Mouse (Mus musculus): Measurements from ENCODE around the gene Dpp6. TPM values are rescaled to one million over a fixed set of nuclear protein-coding genes. Genes with fewer than 3 reads are reported as not detected.
"Not testable (repeated sequence)": the region's sequence is repeated elsewhere in the genome, so short reads cannot be mapped to it uniquely, and the experiment has no call there.

The Dpp6 gene
- polyA plus RNA-seq, 1 experiment from 2014 or later = 26.7 TPM

DNA sequence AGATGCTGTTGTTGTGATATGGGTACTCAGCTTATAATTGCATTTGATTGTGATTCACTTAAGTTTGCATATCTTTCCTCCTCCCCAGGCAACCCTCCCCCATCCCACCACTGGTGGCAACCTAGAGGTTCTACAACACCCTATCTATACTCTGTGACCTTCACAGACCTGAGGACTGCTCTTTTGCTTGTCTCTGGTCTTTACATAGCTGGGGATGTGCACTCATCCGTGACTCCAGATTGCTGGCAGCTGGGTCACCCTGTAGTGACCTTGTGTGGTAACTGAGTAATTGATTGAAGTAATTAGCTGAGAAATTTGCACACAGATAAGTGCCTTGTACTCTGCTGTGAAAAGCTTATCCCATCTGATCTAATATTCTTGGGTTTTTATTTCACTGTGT is 669.1 kb downstream of the Dpp6 start:
- WGBS = 43% methylated on average over 1 of the region's 1 CpGs
- ATAC-seq (no peak), DNase-seq (ENCODE audit: low spot score) (no peak)
- no peaks in the 10 kb centered on the region for H3K27me3 ChIP-seq (replicated peaks; ENCODE audit: control insufficient read depth, insufficient read depth, low read length)
- H3K4me2 ChIP-seq (ENCODE audit: low read length) = no peak overlapping the region
- no peak overlapping the region for H3K4me3 ChIP-seq (ENCODE audit: low read depth, low read length)
- H3K9ac ChIP-seq (ENCODE audit: low read length) = no peak overlapping the region
- H3K9me3 ChIP-seq (replicated peaks; ENCODE audit: control insufficient read depth, low read length) = no peaks in the 10 kb centered on the region
- no peaks in the 10 kb centered on the region for H3K4me1 ChIP-seq (ENCODE audit: control insufficient read depth, insufficient read depth, low read length)
- H3K27ac ChIP-seq (ENCODE audit: low read depth, low read length) = no peak overlapping the region
- H3K36me3 ChIP-seq (ENCODE audit: control insufficient read depth, insufficient read depth, low read length) = no peaks in the 10 kb centered on the region

- 80% methylated on average over 4 of the region's 4 CpGs for WGBS
- Histone ChIP-seq H3K4me1 (ENCODE audit: control insufficient read depth, insufficient read depth, low read length) (no peaks in the 10 kb centered on the region), H3K27ac (ENCODE audit: low read depth, low read length) (no peak overlapping the region), H3K9ac (ENCODE audit: low read length) (no peak overlapping the region), H3K36me3 (ENCODE audit: control insufficient read depth, insufficient read depth, low read length) (no peaks in the 10 kb centered on the region), H3K4me3 (ENCODE audit: low read depth, low read length) (no peak overlapping the region), H3K27me3 (replicated peaks; ENCODE audit: control insufficient read depth, insufficient read depth, low read length) (no peaks in the 10 kb centered on the region), H3K4me2 (ENCODE audit: low read length) (no peak overlapping the region), H3K9me3 (replicated peaks; ENCODE audit: control insufficient read depth, low read length) (no peaks in the 10 kb centered on the region)
- DNase-seq (ENCODE audit: low spot score) (peak; percentile 11), ATAC-seq (peak; percentile 32; the same call in 1 of the 2 replicates)
Measured at GRCm38 (mm10) chr5:27490942-27491341, 673.9 kb downstream of the Dpp6 start.

GRCm38 (mm10) chr5:27501338-27501737 is 684.3 kb downstream of the Dpp6 start, which contains the start of gene Speer4b:
TSS of gene Speer4b (minus strand) at chr5:27501438.
- not testable (repeated sequence) for H3K4me1 ChIP-seq (ENCODE audit: control insufficient read depth, insufficient read depth, low read length); H3K36me3 ChIP-seq (ENCODE audit: control insufficient read depth, insufficient read depth, low read length); DNase-seq (ENCODE audit: low spot score); H3K27ac ChIP-seq (ENCODE audit: low read depth, low read length); H3K27me3 ChIP-seq (replicated peaks; ENCODE audit: control insufficient read depth, insufficient read depth, low read length); H3K9ac ChIP-seq (ENCODE audit: low read length); ATAC-seq; H3K4me2 ChIP-seq (ENCODE audit: low read length); H3K4me3 ChIP-seq (ENCODE audit: low read depth, low read length); H3K9me3 ChIP-seq (replicated peaks; ENCODE audit: control insufficient read depth, low read length)
- WGBS = 62% methylated on average over 1 of the region's 1 CpGs

DNA sequence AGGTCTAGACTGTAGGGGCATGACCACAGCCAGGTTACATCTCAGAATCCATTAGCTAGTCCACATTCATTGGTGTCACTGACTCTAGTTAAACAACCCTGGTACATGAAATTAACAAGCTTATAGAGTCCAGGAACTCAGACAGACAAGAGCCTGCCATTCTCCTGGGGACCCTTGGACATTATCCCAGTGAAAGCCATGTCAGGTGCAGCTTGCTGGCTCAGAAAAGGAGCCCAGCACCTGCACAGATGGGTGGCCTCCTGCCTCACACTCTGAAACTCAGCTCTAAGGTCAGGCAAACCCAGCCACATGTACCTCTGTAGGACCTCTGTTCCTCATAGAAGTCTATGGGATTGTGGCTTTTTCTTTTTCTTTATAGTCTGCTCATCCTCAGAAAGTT is 701.7 kb downstream of the Dpp6 start:
- Histone ChIP-seq H3K27me3 (replicated peaks; ENCODE audit: control insufficient read depth, insufficient read depth, low read length) (no peaks in the 10 kb centered on the region), H3K36me3 (ENCODE audit: control insufficient read depth, insufficient read depth, low read length) (no peaks in the 10 kb centered on the region), H3K4me1 (ENCODE audit: control insufficient read depth, insufficient read depth, low read length) (no peaks in the 10 kb centered on the region), H3K9me3 (replicated peaks; ENCODE audit: control insufficient read depth, low read length) (no peaks in the 10 kb centered on the region), H3K27ac (ENCODE audit: low read depth, low read length) (no peak overlapping the region), H3K9ac (ENCODE audit: low read length) (no peak overlapping the region), H3K4me2 (ENCODE audit: low read length) (no peak overlapping the region), H3K4me3 (ENCODE audit: low read depth, low read length) (no peak overlapping the region)
- ATAC-seq (no peak), DNase-seq (ENCODE audit: low spot score) (no peak)

DNA sequence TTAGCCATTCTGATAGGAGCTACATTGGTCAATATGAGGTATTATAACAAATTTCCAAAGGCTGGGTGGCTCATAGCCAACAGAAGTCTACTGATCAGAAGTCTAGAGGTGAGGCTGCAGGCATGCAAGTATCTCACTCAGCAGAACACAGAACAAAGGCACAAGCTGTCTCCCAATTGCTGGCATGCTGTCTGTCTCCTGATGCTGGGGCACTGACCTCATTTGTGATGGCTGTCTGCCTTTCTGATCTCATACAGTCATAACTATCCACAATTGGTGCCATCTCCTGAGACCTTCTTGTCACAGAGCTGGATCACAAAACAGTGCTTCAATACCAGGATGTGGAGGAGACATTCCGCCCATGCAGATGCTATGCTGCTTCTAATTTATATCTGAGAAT is 709.9 kb downstream of the Dpp6 start:
- Histone ChIP-seq H3K4me2 (ENCODE audit: low read length) (no peak overlapping the region), H3K36me3 (ENCODE audit: control insufficient read depth, insufficient read depth, low read length) (no peaks in the 10 kb centered on the region), H3K9me3 (replicated peaks; ENCODE audit: control insufficient read depth, low read length) (no peaks in the 10 kb centered on the region), H3K9ac (ENCODE audit: low read length) (no peak overlapping the region), H3K4me1 (ENCODE audit: control insufficient read depth, insufficient read depth, low read length) (no peaks in the 10 kb centered on the region), H3K4me3 (ENCODE audit: low read depth, low read length) (no peak overlapping the region), H3K27ac (ENCODE audit: low read depth, low read length) (no peak overlapping the region), H3K27me3 (replicated peaks; ENCODE audit: control insufficient read depth, insufficient read depth, low read length) (no peaks in the 10 kb centered on the region)
- DNase-seq (ENCODE audit: low spot score) (no peak), ATAC-seq (no peak)
- WGBS = 82% methylated on average over 1 of the region's 1 CpGs

DNA sequence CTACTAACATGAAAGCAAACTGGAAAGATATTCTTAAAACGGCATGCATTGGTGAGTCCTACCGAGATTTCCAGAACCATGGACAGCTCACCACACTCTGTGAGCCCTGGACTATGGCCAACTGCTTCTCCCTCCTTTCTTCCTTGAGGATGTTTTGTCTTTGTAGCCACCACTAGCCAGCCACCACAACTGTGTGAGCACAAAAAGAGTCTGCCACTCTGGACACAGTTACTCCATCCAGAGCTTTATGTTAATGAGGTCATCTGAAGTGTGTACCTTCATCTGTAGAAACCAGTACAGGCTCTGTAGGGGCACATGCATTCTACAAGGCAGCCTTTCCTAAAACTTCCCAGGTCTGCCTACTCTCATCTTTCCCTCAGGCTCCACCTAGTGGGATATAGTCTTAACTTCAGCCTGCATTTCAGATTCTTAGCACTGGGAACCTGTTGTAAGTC is 727.8 kb downstream of the Dpp6 start:
- Histone ChIP-seq H3K4me3 (ENCODE audit: low read depth, low read length) (no peak overlapping the region), H3K4me2 (ENCODE audit: low read length) (no peak overlapping the region), H3K9ac (ENCODE audit: low read length) (no peak overlapping the region), H3K27ac (ENCODE audit: low read depth, low read length) (no peak overlapping the region), H3K9me3 (replicated peaks; ENCODE audit: control insufficient read depth, low read length) (no peaks in the 10 kb centered on the region), H3K4me1 (ENCODE audit: control insufficient read depth, insufficient read depth, low read length) (no peaks in the 10 kb centered on the region), H3K27me3 (replicated peaks; ENCODE audit: control insufficient read depth, insufficient read depth, low read length) (no peaks in the 10 kb centered on the region), H3K36me3 (ENCODE audit: control insufficient read depth, insufficient read depth, low read length) (no peaks in the 10 kb centered on the region)
- peak; percentile 68; the same call in 1 of the 2 replicates for ATAC-seq
- WGBS = 18% methylated on average over 2 of the region's 2 CpGs
- peak; percentile 73 for DNase-seq (ENCODE audit: low spot score)

DNA sequence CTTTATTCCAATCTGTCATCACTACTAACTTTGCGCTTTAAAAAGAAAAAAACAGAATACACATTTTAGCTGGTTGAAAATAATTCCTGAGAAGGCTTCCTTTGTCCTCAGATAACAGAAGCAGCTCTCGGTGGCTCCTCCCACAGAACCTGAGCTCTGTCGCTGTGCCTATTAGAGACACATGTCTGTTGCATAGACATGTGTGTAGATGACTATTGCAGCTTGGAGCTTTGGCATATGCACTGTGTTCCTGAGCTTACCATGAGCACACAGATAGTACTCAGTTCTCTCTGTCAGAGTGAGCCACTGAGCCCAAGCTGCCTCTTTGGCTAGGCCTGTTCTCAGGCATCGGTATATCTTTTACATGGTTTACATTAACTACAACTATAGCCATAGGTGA is 732.3 kb downstream of the Dpp6 start:
- no peaks in the 10 kb centered on the region for H3K9me3 ChIP-seq (replicated peaks; ENCODE audit: control insufficient read depth, low read length)
- DNase-seq (ENCODE audit: low spot score) (no peak), ATAC-seq (no peak)
- 88% methylated on average over 4 of the region's 4 CpGs for WGBS
- H3K27ac ChIP-seq (ENCODE audit: low read depth, low read length) = no peak overlapping the region
- H3K9ac ChIP-seq (ENCODE audit: low read length) = no peak overlapping the region
- no peak overlapping the region for H3K4me2 ChIP-seq (ENCODE audit: low read length)
- no peaks in the 10 kb centered on the region for H3K36me3 ChIP-seq (ENCODE audit: control insufficient read depth, insufficient read depth, low read length)
- no peaks in the 10 kb centered on the region for H3K27me3 ChIP-seq (replicated peaks; ENCODE audit: control insufficient read depth, insufficient read depth, low read length)
- H3K4me1 ChIP-seq (ENCODE audit: control insufficient read depth, insufficient read depth, low read length) = no peaks in the 10 kb centered on the region
- H3K4me3 ChIP-seq (ENCODE audit: low read depth, low read length) = no peak overlapping the region

- H3K4me2 ChIP-seq (ENCODE audit: low read length) = no peak overlapping the region
- WGBS = 85% methylated on average over 7 of the region's 7 CpGs
- H3K27me3 ChIP-seq (replicated peaks; ENCODE audit: control insufficient read depth, insufficient read depth, low read length) = no peaks in the 10 kb centered on the region
- no peaks in the 10 kb centered on the region for H3K36me3 ChIP-seq (ENCODE audit: control insufficient read depth, insufficient read depth, low read length)
- no peak overlapping the region for H3K9ac ChIP-seq (ENCODE audit: low read length)
- H3K9me3 ChIP-seq (replicated peaks; ENCODE audit: control insufficient read depth, low read length) = no peaks in the 10 kb centered on the region
- ATAC-seq (no peak), DNase-seq (ENCODE audit: low spot score) (peak; percentile 5)
- H3K4me3 ChIP-seq (ENCODE audit: low read depth, low read length) = no peak overlapping the region
- no peaks in the 10 kb centered on the region for H3K4me1 ChIP-seq (ENCODE audit: control insufficient read depth, insufficient read depth, low read length)
- no peak overlapping the region for H3K27ac ChIP-seq (ENCODE audit: low read depth, low read length)
Measured at GRCm38 (mm10) chr5:27565700-27566099, 748.7 kb downstream of the Dpp6 start.

- Histone ChIP-seq H3K27me3 (replicated peaks; ENCODE audit: control insufficient read depth, insufficient read depth, low read length) (no peaks in the 10 kb centered on the region), H3K9ac (ENCODE audit: low read length) (no peak overlapping the region), H3K4me3 (ENCODE audit: low read depth, low read length) (no peak overlapping the region), H3K9me3 (replicated peaks; ENCODE audit: control insufficient read depth, low read length) (no peaks in the 10 kb centered on the region), H3K4me2 (ENCODE audit: low read length) (no peak overlapping the region), H3K27ac (ENCODE audit: low read depth, low read length) (no peak overlapping the region), H3K36me3 (ENCODE audit: control insufficient read depth, insufficient read depth, low read length) (no peaks in the 10 kb centered on the region), H3K4me1 (ENCODE audit: control insufficient read depth, insufficient read depth, low read length) (0 out of 2 replicates have a peak, but pooled peaks cover 2% of the 10 kb centered on the region)
- ATAC-seq (no peak), DNase-seq (ENCODE audit: low spot score) (peak; percentile 35)
- 53% methylated on average over 8 of the region's 8 CpGs for WGBS
Measured at GRCm38 (mm10) chr5:27587970-27588758, 771.2 kb downstream of the Dpp6 start.

Data from forebrain, embryonic 14.5 days (tissue).